Mouse (Mus musculus) lung, adult 2 months (tissue): Measurements from ENCODE around the gene Leo1.

Experiments
- CTCF ChIP-seq: fragments of 200-500 bp; IDR thresholded peaks from 2 replicates; pipeline ENCODE4 v1.5.1; 2011; ENCODE audit warnings: mild to moderate bottlenecking, low read length, control low read depth; ENCODE audit not compliant: insufficient read depth
- POLR2A ChIP-seq: fragments of 200-500 bp; IDR thresholded peaks from 2 replicates; pipeline ENCODE4 v1.6.1; 2011; ENCODE audit warnings: low read depth, mild to moderate bottlenecking, control low read depth, low read length, borderline replicate concordance; ENCODE audit errors: extremely low read depth

GRCm38 (mm10) chr9:75393251-75393650 lies 48.1 kb upstream of the Leo1 start:
- TF ChIP-seq CTCF, result no peak
- no peak for TF ChIP-seq POLR2A
